Mouse (Mus musculus) liver, adult (tissue): ENCODE results near the gene Stum.

ENCODE experiments used
- GATA4 ChIP-seq: IDR thresholded peaks from 2 replicates; pipeline ENCODE4 v1.6.1; 2014; ENCODE audit warnings: mild to moderate bottlenecking, low read length; ENCODE audit not compliant: insufficient replicate concordance

Gene Stum

GRCm38 (mm10) chr1:180406336-180407035 lies 76.8 kb downstream of the Stum start:
- TF ChIP-seq GATA4, result no peak

GRCm38 (mm10) chr1:180405576-180406335 lies 77.5 kb downstream of the Stum start:
- no peak for TF ChIP-seq GATA4

GRCm38 (mm10) chr1:180404706-180405105 lies 78.6 kb downstream of the Stum start:
- TF ChIP-seq GATA4, result no peak

- TF ChIP-seq GATA4, result no peak; the same call in 1 of the 2 replicates
Measured at GRCm38 (mm10) chr1:180403694-180404606, 79.4 kb downstream of the Stum start.

- no peak for TF ChIP-seq GATA4
Measured at GRCm38 (mm10) chr1:180403357-180403693, 80.0 kb downstream of the Stum start.

DNA sequence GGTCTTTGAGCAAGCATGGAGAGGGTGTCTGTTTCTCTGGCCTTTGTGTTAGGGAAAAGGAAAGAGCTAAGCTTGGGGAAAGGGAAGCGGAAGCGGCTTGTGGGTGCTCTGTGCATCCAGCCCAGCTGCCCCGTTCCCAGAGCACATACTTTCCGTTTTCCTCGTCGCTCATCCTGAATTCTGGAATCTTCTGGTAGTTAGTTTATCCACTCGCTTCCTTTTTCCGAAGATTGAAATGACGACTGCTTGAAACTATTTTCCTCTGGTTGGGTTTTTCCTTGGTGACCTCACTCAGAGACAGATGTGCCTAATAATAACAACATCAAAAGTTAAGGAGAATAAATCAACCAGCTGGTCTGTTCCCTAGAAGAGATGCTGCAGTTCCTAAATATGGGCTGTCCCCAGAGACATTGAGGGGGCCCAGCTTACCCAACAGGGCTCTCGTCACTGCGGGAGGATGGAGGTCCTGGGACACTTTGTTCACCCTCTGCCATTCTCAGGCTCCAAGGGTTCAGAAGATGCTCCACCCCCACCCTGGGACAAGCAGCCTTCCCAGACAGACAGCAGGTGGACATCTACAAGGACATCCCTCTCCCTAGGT lies 80.7 kb downstream of the Stum start:
- TF ChIP-seq GATA4, result peak; percentile 38; the same call in 1 of the 2 replicates

DNA sequence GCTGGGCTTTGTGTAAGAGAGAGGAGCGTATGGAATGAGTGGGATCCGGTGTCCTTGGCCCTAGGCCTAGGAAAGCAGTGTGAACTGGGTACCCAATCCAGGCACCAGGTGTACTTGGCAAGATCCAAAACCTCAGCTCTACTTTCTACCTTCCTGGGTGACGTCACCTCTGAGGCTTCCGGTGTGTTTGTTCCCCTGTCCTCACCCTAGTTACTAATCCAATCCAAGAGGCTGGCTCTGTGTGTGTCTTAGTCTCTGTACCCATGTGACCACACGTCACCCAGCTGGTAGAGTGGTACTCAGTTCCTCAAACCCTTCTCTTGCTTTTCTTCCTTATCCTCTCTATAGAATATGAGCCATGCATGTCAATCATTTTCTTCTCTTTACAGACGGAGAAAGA lies 81.6 kb downstream of the Stum start:
- no peak for TF ChIP-seq GATA4

DNA sequence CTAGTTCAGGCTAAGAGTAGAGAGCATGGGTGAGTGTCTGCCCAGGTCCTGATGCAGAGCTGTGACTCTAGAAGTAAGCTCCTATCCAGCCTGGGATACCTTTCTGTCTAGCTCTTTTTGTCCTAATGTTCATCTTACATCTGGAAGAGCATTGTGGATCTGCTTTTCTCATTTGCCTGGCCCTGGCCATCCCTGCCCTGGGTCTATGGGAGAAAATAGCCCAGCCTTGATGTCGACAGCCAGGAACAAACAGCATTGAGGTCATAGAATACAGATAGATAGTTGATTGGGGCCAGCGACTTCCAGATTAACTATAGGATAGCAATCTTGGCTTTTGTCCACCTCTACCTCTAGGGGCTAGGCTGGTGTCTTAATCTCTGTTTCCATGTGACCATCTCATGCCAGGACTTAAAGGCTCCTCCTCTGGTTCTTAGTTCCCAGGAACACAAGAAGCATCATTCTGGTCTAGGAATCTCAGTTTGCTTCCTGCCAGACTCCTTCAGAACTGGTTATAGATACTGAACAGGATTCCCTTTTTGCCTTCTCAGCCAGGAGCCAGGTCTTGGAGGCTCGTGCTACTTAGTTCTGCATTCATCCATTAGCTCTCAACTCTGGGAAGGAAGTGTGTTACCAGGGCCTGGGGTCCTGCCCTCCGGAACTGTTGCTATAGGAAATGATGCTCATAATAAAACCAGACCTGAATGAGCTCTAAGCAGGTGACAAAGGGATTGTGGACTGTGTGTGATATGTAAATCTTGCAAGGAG lies 82.4 kb downstream of the Stum start:
- TF ChIP-seq GATA4, result no peak

- TF ChIP-seq GATA4, result no peak
Measured at GRCm38 (mm10) chr1:180398446-180398845, 84.9 kb downstream of the Stum start.

DNA sequence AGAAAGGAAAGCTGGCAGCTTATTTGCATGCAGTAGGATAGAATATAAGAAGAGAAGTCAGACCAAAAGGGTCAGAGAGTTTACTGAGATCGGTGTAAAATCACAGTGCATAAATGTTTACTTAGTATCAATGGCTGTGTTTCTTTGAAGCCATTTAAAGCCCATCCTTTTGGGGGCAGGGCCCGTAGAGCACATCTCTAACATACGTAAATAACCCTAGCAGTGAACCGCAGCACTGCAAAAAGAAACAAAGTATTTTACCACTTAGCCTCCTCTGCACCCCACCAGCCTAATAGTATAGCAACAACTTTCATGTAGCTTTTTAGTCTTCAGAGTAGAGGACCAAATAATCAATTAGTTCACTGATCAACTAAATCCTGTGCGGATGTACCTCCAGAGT lies 85.6 kb downstream of the Stum start:
- no peak for TF ChIP-seq GATA4

DNA sequence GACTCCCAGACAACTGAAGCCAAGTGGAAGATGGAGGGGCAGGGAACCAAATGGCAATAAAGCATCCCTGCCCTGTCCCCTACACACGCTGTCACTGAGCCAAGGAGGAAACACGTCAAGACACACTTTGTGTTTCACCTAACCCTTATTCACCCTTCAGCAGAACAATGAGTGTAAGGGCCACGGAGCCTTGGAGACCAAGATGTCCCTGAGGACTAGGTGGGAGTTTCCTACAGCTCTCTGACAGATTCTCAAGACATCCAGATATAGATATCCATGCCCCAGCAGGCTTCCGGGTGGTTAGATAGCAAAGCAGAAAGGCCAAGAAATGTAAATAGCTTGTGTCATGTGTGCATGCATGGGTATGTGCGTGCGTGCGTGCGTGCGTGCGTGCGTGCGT lies 89.4 kb downstream of the Stum start:
- no peak for TF ChIP-seq GATA4

GRCm38 (mm10) chr1:180393017-180393797 lies 90.1 kb downstream of the Stum start:
- no peak for TF ChIP-seq GATA4

- no peak for TF ChIP-seq GATA4
Measured at GRCm38 (mm10) chr1:180392137-180392798, 91.0 kb downstream of the Stum start.

- no peak for TF ChIP-seq GATA4
Measured at GRCm38 (mm10) chr1:180391575-180391945, 91.7 kb downstream of the Stum start.
